Mouse (Mus musculus) liver, postnatal 0 days (tissue): Measurements from ENCODE around the gene Rem1. TPM values are rescaled to one million over a fixed set of nuclear protein-coding genes. Genes with fewer than 3 reads are reported as not detected.

Source experiments
- ATAC-seq: fragments of 200-750 bp; cut with Nextera tagmentation; 2 replicates; pipeline ENCODE4 v1.8.0; 2017; ENCODE audit warnings: mild to moderate bottlenecking, moderate library complexity
- DNase-seq: peaks from one replicate; pipeline ENCODE4 v3.0.0-alpha.2; 2016
- H3K27ac ChIP-seq: fragments of 300-500 bp; sonication (generic); 2 replicates; pipeline ENCODE4 v1.5.1; 2014; ENCODE audit warnings: antibody characterized with exemption, moderate library complexity, mild to moderate bottlenecking, low read depth
- H3K27me3 ChIP-seq: fragments of 300-500 bp; sonication (generic); 2 replicates; pipeline ENCODE4 v1.6.1; 2014; ENCODE audit warnings: low read length, control low read depth, mixed read lengths; ENCODE audit not compliant: insufficient read depth
- H3K36me3 ChIP-seq: fragments of 300-500 bp; sonication (generic); replicated peaks from 2 replicates; pipeline ENCODE4 v1.6.1; 2014; ENCODE audit warnings: mild to moderate bottlenecking, control low read depth, low read length, moderate library complexity, mixed read lengths; ENCODE audit not compliant: insufficient read depth
- H3K4me1 ChIP-seq: fragments of 300-500 bp; sonication (generic); 2 replicates; pipeline ENCODE4 v1.6.1; 2014; ENCODE audit warnings: antibody characterized with exemption, mild to moderate bottlenecking, control low read depth; ENCODE audit not compliant: insufficient read depth
- H3K4me2 ChIP-seq: fragments of 300-500 bp; sonication (generic); 2 replicates; pipeline ENCODE4 v1.6.1; 2014; ENCODE audit warnings: low read depth, mild to moderate bottlenecking, low read length, moderate library complexity, mixed read lengths
- H3K4me3 ChIP-seq: fragments of 300-500 bp; sonication (generic); 2 replicates; pipeline ENCODE4 v1.5.1; 2014; ENCODE audit warnings: low read depth, low read length
- H3K9ac ChIP-seq: fragments of 300-500 bp; sonication (generic); replicated peaks from 2 replicates; pipeline ENCODE4 v1.6.1; 2014; ENCODE audit warnings: mild to moderate bottlenecking, moderate library complexity
- H3K9me3 ChIP-seq: fragments of 300-500 bp; sonication (generic); 2 replicates; pipeline ENCODE4 v1.6.1; 2016; ENCODE audit warnings: mild to moderate bottlenecking, control low read depth, low read length, mixed read lengths
- CTCF ChIP-seq: sonication (generic); IDR thresholded peaks from 2 replicates; pipeline ENCODE4 v1.5.1; 2016; ENCODE audit warnings: antibody characterized with exemption, low read depth
- EP300 ChIP-seq: IDR thresholded peaks from 2 replicates; pipeline ENCODE4 v1.6.1; 2016; ENCODE audit warnings: antibody characterized with exemption, low read depth, mild to moderate bottlenecking
- WGBS: fragments of 180-500 bp; shearing (Covaris S2); extraction: QIAGEN DNeasy Blood & Tissue Kit; methylation state at CpG from one replicate; pipeline ENCODE4 v1.1.7; 2014; ENCODE audit not compliant: insufficient replicate concordance; 5-methylcytosine and 5-hydroxymethylcytosine counted together
- polyA plus RNA-seq: library from polyadenylated mRNA; unstranded; fragments of >200 nt; fragmentation: Nextera tagmentation; extraction: Ambion mirVana; gene quantifications from 2 replicates; pipeline ENCODE4 v1.2.1, GENCODE M21; 2015

The Rem1 gene
- polyA plus RNA-seq, 1 experiment from 2014 or later = 1.6 TPM

DNA sequence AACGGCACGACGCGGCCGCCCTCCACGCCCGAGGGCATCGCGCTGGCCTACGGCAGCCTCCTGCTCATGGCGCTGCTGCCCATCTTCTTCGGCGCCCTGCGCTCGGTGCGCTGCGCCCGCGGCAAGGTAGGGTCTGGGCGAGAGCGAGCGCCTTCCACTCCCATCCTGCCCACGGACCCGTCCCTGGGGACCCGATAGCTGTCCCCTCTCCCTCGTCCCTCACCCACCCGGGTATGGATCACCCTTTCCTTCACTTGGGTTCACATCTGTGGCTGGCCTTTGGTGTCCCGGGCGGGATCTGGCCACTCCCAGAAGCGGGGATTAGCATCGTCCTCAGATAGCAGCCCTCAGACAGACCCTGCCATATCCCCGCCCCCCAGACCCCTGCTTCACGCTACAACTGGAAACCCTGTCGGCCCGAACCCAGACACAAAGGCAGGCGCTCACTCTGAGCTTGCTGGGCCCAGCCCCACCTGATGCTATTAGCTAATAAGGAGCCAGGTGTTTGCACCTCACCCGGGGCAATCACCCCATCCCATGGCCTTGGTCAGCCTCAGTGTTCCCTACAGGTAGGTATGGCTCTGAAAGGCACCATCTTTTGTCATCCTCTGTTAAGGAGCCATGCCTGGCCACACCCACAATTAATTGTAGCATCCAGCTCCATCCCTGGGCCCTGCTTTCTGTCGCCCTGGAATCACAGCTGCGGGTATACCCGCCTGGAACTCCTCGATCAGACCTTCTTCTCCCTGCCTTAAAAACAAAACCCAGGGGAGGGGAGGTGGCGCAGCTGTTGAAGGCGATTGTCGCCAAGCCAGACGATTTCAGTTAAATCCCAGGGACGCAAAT lies 43.1 kb downstream of the Rem1 start:
- WGBS = 1% methylated on average over 45 of the region's 46 CpGs
- Histone ChIP-seq H3K4me1 (peaks cover 28% of the 10 kb centered on the region), H3K4me2 (peak overlapping the region; percentile 79), H3K9me3 (no peaks in the 10 kb centered on the region), H3K9ac (peak overlapping the region; percentile 79), H3K27me3 (no peaks in the 10 kb centered on the region), H3K4me3 (peak overlapping the region; percentile 79), H3K27ac (peak overlapping the region; percentile 77), H3K36me3 (peaks cover 9% of the 10 kb centered on the region; the same call in 1 of the 2 replicates)
- DNase-seq (no peak), ATAC-seq (peak; percentile 68)
- no peak for TF ChIP-seq CTCF
- no peak for TF ChIP-seq EP300

DNA sequence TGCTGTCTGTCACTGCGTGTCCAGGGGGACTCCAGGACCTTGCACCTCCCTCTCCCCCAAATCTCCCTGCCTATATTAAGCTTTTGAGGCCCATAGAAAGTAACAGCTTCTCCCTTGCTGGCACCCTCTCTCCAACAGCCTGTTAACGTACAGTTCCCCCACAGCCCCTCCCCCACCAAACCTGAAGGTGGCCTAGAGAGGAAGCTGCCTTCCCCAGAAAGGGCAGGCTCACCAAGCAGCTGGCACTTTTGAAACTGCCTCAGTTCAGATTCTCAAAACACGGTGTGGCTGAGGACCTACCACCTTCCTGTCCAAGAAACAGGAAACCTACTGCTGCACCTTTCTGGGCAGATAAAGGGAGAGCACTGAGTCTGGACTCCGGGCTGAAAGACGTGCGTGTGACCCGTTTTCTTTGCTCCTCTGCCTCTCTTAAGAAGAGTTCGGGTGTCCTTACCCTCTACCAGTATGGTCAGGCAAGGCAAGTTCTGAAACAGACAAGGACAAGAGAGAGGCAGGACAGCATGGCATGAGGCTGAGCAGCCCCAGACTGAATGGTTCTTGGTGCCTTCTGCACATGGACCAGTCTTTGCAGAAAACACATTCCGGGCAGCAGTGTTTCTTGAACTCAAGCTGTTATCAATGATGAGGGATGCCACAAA lies 44.4 kb downstream of the Rem1 start:
- TF ChIP-seq EP300 (no peak), CTCF (no peak)
- Histone ChIP-seq H3K4me3 (peak overlapping the region; percentile 79), H3K27ac (peak overlapping the region; percentile 77), H3K36me3 (peaks cover 19% of the 10 kb centered on the region), H3K27me3 (no peaks in the 10 kb centered on the region), H3K9me3 (no peaks in the 10 kb centered on the region), H3K4me1 (peaks cover 28% of the 10 kb centered on the region), H3K9ac (peak overlapping the region; percentile 79), H3K4me2 (peak overlapping the region; percentile 79)
- 24% methylated on average over 9 of the region's 9 CpGs for WGBS
- DNase-seq (peak; percentile 66), ATAC-seq (no peak)

DNA sequence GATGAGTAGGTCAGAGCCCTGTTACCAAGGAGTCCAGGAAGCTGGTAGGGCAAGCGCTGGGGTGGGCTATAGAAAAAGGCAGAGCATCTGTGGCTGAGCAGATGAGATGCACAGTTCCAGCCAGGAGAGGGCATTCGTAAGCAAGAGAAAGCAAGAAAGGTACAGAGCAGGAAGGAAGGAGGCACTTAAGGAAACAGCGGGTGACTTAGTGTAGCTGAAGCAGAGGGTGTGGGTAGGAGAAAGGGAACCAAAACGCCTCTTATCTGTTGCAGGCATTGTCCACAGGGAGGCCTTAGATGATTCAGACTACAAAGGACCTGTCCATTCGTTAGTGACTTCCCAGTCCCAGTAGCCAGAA lies 44.9 kb downstream of the Rem1 start:
- ATAC-seq = peak; percentile 13; the same call in 1 of the 2 replicates
- WGBS = 20% methylated on average over 5 of the region's 5 CpGs
- Histone ChIP-seq H3K4me3 (peak overlapping the region; percentile 79), H3K4me1 (peaks cover 28% of the 10 kb centered on the region), H3K4me2 (peak overlapping the region; percentile 79), H3K9ac (peak overlapping the region; percentile 79), H3K9me3 (no peaks in the 10 kb centered on the region), H3K27me3 (no peaks in the 10 kb centered on the region), H3K27ac (peak overlapping the region; percentile 77), H3K36me3 (peaks cover 23% of the 10 kb centered on the region)
- DNase-seq = peak; percentile 49
- TF ChIP-seq EP300 = no peak
- peak; percentile 70 for TF ChIP-seq CTCF

DNA sequence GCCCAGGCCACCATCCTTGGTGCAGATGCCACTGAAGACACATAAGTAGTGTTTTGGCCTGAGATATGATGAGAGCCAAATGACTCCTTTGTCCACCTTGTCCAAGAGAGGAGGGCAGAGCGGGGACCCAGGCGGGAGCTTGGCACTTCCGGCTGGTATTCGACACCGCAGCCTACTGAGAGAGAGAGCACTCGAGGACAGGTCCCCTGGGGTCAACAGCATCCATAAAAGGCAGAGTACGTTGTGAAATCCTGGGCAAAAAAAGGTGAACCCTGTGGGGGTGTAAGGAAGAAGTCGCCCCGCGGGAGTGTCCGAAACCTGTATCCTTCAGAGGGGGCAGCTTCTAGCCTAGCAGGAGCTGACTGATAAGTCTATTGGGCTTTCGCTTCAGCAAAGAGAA lies 45.4 kb downstream of the Rem1 start:
- H3K4me2 ChIP-seq = peak overlapping the region; percentile 79
- H3K4me1 ChIP-seq = peaks cover 28% of the 10 kb centered on the region
- H3K9ac ChIP-seq = peak overlapping the region; percentile 79; the same call in 1 of the 2 replicates
- DNase-seq (no peak), ATAC-seq (no peak)
- TF ChIP-seq CTCF = no peak
- no peak for TF ChIP-seq EP300
- H3K9me3 ChIP-seq = no peaks in the 10 kb centered on the region
- H3K27ac ChIP-seq = no peak overlapping the region
- peaks cover 28% of the 10 kb centered on the region for H3K36me3 ChIP-seq
- 69% methylated on average over 12 of the region's 12 CpGs for WGBS
- no peaks in the 10 kb centered on the region for H3K27me3 ChIP-seq
- H3K4me3 ChIP-seq = no peak overlapping the region

DNA sequence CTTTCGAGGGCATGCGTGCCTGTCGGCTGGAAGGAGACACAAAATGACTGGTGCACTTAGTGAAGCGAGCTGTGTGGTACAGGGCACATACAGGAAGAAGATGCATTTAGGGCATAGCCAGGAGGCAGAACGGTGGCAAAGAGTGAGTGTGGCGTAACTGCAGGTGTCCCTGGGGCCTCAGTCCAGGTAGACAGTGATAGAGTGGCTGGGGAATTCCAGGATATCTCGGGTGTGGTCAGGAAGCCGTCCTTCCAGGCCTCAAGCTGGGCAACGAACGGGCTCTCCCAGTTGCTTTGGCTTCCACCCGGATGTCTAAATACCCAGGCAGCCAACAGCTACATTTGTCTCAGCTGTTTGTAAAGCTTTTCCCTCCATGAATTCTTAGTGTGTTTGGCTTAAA lies 47.4 kb downstream of the Rem1 start:
- 68% methylated on average over 11 of the region's 11 CpGs for WGBS

DNA sequence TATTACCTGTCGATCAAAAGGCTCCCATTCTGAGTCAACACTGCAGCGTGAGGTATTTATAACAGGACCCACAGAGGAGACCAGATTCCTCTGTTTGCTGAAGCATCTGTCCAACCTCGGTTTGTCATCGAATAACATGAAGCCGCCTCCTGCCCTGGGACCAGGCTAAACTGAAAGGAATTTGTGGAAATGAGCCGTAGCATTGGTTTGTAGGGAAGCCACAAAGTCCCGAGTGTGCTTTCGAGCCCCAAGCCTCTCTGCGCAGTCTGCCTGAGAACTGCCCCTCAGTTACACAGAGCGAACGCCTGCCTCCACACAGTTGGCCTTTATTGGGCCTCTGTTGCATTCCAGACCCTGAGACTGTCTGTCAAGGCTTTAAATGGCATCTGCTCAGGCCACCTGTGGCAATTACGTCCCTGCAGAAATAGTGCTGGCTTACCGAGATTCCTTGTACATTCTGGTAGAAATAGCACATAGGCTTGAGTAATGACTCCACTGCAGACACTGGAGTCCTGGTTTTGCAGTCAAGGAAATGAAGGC lies 48.6 kb downstream of the Rem1 start:
- Histone ChIP-seq H3K36me3 (peaks cover 55% of the 10 kb centered on the region), H3K27ac (no peak overlapping the region), H3K4me3 (no peak overlapping the region), H3K4me2 (no peak overlapping the region), H3K9ac (no peak overlapping the region), H3K4me1 (peaks cover 21% of the 10 kb centered on the region), H3K9me3 (no peaks in the 10 kb centered on the region), H3K27me3 (no peaks in the 10 kb centered on the region)
- DNase-seq (no peak), ATAC-seq (no peak)
- WGBS = 74% methylated on average over 13 of the region's 13 CpGs
- TF ChIP-seq CTCF = no peak
- no peak for TF ChIP-seq EP300

More for the DNA sequence above, 47.4 kb downstream of the Rem1 start:
- Histone ChIP-seq H3K27me3 (no peaks in the 10 kb centered on the region), H3K4me2 (no peak overlapping the region), H3K27ac (no peak overlapping the region), H3K9me3 (no peaks in the 10 kb centered on the region), H3K4me3 (no peak overlapping the region), H3K4me1 (peaks cover 28% of the 10 kb centered on the region), H3K36me3 (peaks cover 43% of the 10 kb centered on the region), H3K9ac (no peak overlapping the region)
- TF ChIP-seq CTCF (no peak), EP300 (no peak)
- ATAC-seq (no peak), DNase-seq (no peak)
